Mouse (Mus musculus): ENCODE measurements at regions not wholly inside any gene's neighbourhood (a gene's known extent, or its start where the extent isn't known, plus 50 kb on each side); places are given as distances from the start of the nearest gene placed in this dataset.

DNA sequence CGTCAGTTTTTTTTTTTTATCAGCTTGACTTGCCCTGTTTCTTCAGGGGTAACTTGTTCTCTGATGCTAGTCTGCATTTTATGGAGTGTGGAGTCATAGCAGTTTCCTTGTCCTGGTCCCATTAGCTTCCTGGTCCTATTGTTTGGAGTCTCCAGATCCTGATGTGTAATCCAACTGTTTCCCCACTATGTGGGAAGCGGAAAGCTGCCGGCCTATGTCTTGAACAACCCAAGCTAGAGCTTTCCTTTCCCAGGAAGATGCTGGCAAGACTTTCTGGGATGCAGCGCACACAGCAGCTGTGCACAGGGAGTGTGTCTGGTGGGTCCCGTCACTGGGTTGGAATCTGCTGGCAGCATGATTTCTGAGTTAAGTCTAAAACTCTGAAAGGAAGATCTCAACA, 82.1 kb upstream of the Arglu1 start:
- Histone ChIP-seq H3K4me3 (ENCODE audit: low read depth, low read length) (no peak overlapping the region), H3K4me2 (replicated peaks; ENCODE audit: low read depth) (no peak overlapping the region), H3K27ac (ENCODE audit: low read depth, low read length) (no peak overlapping the region), H3K9ac (ENCODE audit: low read depth, low read length) (no peak overlapping the region), H3K36me3 (ENCODE audit: control insufficient read depth, insufficient read depth) (no peaks in the 10 kb centered on the region), H3K9me3 (ENCODE audit: control insufficient read depth) (no peaks in the 10 kb centered on the region), H3K4me1 (replicated peaks; ENCODE audit: control insufficient read depth, insufficient read depth, low read length) (no peaks in the 10 kb centered on the region), H3K27me3 (replicated peaks; ENCODE audit: control insufficient read depth, insufficient read depth, low read length) (no peaks in the 10 kb centered on the region)
- TF ChIP-seq CTCF (IDR thresholded peaks at IDR 0.05; ENCODE audit: low read depth), result no peak
- no peak for ATAC-seq
- 68% methylated on average over 5 of the region's 5 CpGs for WGBS

- no peak overlapping the region for H3K9ac ChIP-seq (ENCODE audit: low read depth, low read length)
- H3K4me1 ChIP-seq (replicated peaks; ENCODE audit: control insufficient read depth, insufficient read depth, low read length), result no peaks in the 10 kb centered on the region
- no peak overlapping the region for H3K27ac ChIP-seq (ENCODE audit: low read depth, low read length)
- no peak overlapping the region for H3K4me2 ChIP-seq (replicated peaks; ENCODE audit: low read depth)
- H3K36me3 ChIP-seq (ENCODE audit: control insufficient read depth, insufficient read depth), result no peaks in the 10 kb centered on the region
- no peak for TF ChIP-seq CTCF (IDR thresholded peaks at IDR 0.05; ENCODE audit: low read depth)
- no peak for ATAC-seq
- WGBS, result 77% methylated on average over 8 of the region's 8 CpGs
- H3K9me3 ChIP-seq (ENCODE audit: control insufficient read depth), result no peaks in the 10 kb centered on the region
- H3K4me3 ChIP-seq (ENCODE audit: low read depth, low read length), result no peak overlapping the region
- no peaks in the 10 kb centered on the region for H3K27me3 ChIP-seq (replicated peaks; ENCODE audit: control insufficient read depth, insufficient read depth, low read length)
Observed at GRCm38 (mm10) chr8:8770397-8770796, 80.1 kb upstream of the Arglu1 start.

DNA sequence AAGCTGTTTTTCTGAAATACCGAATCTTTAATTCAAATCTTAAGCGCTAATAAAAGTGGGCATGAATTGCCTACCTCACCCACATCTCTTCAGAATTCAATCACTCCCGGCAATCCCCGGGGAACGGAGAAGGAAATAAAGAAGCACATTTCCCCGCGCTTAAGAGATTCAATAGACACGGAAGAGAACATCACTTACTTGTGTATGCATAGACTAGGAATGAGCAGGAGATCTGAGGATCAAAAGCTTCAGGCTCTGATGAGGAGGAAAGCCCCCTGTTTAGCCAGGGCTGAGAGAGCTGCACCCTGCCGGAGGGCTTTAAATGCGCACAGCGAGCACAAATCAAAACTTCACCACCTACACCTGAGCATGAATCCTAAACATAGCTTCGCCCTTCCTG, 72.0 kb upstream of the Arglu1 start:
- Histone ChIP-seq H3K4me3 (ENCODE audit: low read depth, low read length) (no peak overlapping the region), H3K27me3 (replicated peaks; ENCODE audit: control insufficient read depth, insufficient read depth, low read length) (no peaks in the 10 kb centered on the region), H3K36me3 (ENCODE audit: control insufficient read depth, insufficient read depth) (no peaks in the 10 kb centered on the region), H3K4me2 (replicated peaks; ENCODE audit: low read depth) (no peak overlapping the region), H3K9ac (ENCODE audit: low read depth, low read length) (no peak overlapping the region), H3K4me1 (replicated peaks; ENCODE audit: control insufficient read depth, insufficient read depth, low read length) (no peaks in the 10 kb centered on the region), H3K9me3 (ENCODE audit: control insufficient read depth) (no peaks in the 10 kb centered on the region), H3K27ac (ENCODE audit: low read depth, low read length) (no peak overlapping the region)
- 83% methylated on average over 12 of the region's 12 CpGs for WGBS
- no peak for TF ChIP-seq CTCF (IDR thresholded peaks at IDR 0.05; ENCODE audit: low read depth)
- ATAC-seq, result no peak

GRCm38 (mm10) chr8:8758283-8758682, 68.0 kb upstream of the Arglu1 start:
- no peaks in the 10 kb centered on the region for H3K4me1 ChIP-seq (replicated peaks; ENCODE audit: control insufficient read depth, insufficient read depth, low read length)
- H3K9ac ChIP-seq (ENCODE audit: low read depth, low read length), result no peak overlapping the region
- H3K4me3 ChIP-seq (ENCODE audit: low read depth, low read length), result no peak overlapping the region
- ATAC-seq, result no peak
- 66% methylated on average over 8 of the region's 8 CpGs for WGBS
- no peaks in the 10 kb centered on the region for H3K36me3 ChIP-seq (ENCODE audit: control insufficient read depth, insufficient read depth)
- H3K27ac ChIP-seq (ENCODE audit: low read depth, low read length), result no peak overlapping the region
- no peaks in the 10 kb centered on the region for H3K9me3 ChIP-seq (ENCODE audit: control insufficient read depth)
- H3K4me2 ChIP-seq (replicated peaks; ENCODE audit: low read depth), result no peak overlapping the region
- H3K27me3 ChIP-seq (replicated peaks; ENCODE audit: control insufficient read depth, insufficient read depth, low read length), result no peaks in the 10 kb centered on the region
- no peak for TF ChIP-seq CTCF (IDR thresholded peaks at IDR 0.05; ENCODE audit: low read depth)

DNA sequence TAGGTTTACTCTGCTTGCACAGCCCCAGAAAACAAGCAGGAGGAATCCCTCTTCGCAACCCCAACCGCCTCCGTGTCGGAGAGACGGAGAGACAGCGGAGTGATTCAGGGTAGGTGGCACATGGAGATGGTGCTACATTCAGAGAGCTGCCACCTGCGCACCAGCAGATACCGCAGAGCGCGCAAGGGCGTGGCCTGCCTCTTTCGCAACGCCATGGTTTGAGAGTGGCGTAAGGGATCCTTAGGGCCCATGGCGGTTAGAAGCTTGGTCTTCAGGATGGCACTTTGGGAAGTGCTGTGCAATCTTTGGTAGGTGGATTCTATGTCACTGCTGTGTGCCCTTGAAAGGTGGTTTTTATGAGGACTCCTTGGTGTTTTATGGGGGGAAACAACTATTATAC, 60.9 kb upstream of the Arglu1 start:
- 91% methylated on average over 15 of the region's 15 CpGs for WGBS
- ATAC-seq, result no peak
- no peaks in the 10 kb centered on the region for H3K9me3 ChIP-seq (ENCODE audit: control insufficient read depth)
- no peak overlapping the region for H3K4me2 ChIP-seq (replicated peaks; ENCODE audit: low read depth)
- no peak overlapping the region for H3K27ac ChIP-seq (ENCODE audit: low read depth, low read length)
- H3K9ac ChIP-seq (ENCODE audit: low read depth, low read length), result no peak overlapping the region
- no peaks in the 10 kb centered on the region for H3K27me3 ChIP-seq (replicated peaks; ENCODE audit: control insufficient read depth, insufficient read depth, low read length)
- H3K4me3 ChIP-seq (ENCODE audit: low read depth, low read length), result no peak overlapping the region
- no peak for TF ChIP-seq CTCF (IDR thresholded peaks at IDR 0.05; ENCODE audit: low read depth)
- H3K4me1 ChIP-seq (replicated peaks; ENCODE audit: control insufficient read depth, insufficient read depth, low read length), result no peaks in the 10 kb centered on the region
- H3K36me3 ChIP-seq (ENCODE audit: control insufficient read depth, insufficient read depth), result no peaks in the 10 kb centered on the region

DNA sequence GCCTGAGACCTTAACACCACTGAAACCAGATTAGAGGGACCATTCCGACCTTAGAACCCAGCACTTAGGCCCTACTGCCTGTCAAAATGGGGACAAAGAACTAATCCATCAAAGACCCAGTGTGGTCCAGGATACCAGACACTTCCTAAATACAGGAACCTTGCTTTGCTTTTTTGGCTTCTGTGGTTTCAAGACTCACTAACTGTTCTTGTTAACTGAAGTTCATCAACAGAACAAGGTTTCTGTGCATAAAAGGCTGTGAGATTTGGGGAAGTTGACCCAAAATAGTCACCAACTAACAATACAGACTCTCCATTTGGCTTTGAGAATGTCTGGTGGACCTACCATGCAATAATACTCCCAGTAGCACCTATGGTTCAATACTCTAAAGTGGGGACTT, 56.4 kb upstream of the Arglu1 start:
- no peak overlapping the region for H3K9ac ChIP-seq (ENCODE audit: low read depth, low read length)
- no peak overlapping the region for H3K4me3 ChIP-seq (ENCODE audit: low read depth, low read length)
- H3K27me3 ChIP-seq (replicated peaks; ENCODE audit: control insufficient read depth, insufficient read depth, low read length), result no peaks in the 10 kb centered on the region
- no peak overlapping the region for H3K4me2 ChIP-seq (replicated peaks; ENCODE audit: low read depth)
- 65% methylated on average over 1 of the region's 1 CpGs for WGBS
- TF ChIP-seq CTCF (IDR thresholded peaks at IDR 0.05; ENCODE audit: low read depth), result no peak
- H3K4me1 ChIP-seq (replicated peaks; ENCODE audit: control insufficient read depth, insufficient read depth, low read length), result no peaks in the 10 kb centered on the region
- no peak overlapping the region for H3K27ac ChIP-seq (ENCODE audit: low read depth, low read length)
- no peaks in the 10 kb centered on the region for H3K9me3 ChIP-seq (ENCODE audit: control insufficient read depth)
- no peaks in the 10 kb centered on the region for H3K36me3 ChIP-seq (ENCODE audit: control insufficient read depth, insufficient read depth)
- no peak for ATAC-seq

DNA sequence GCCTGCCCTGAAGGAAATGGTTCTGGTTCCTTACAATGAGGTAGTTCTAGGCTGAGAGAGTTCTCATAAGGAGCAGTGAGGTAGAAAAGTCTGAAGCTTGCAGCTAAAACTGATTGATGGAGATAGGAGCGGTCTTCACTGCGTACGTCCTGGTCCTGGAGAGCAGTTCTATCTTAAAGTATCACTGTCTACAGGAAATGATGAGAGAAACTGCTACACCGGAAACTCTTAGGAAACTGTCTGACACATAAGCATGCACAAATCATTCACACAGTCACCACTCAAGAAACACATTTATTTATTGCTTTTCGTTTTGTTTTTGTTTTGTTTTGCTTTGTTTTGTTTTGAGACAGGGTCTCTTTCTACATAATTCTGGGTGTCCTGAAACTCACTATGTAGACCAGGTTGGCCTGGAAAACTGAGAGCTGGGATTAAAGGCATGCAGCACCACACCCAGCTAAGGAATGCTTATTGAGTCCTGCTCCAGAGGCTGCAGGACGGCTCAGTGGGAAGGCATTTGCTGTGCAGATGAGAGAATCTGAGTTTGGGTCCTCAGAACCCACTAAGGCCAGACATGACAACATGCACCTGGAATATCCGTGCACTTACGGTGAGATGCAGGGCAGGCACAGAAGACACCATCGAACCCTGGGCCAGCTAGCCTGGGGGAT, 55.4 kb upstream of the Arglu1 start:
- H3K4me2 ChIP-seq (replicated peaks; ENCODE audit: low read depth), result no peak overlapping the region
- ATAC-seq, result no peak
- no peaks in the 10 kb centered on the region for H3K9me3 ChIP-seq (ENCODE audit: control insufficient read depth)
- no peaks in the 10 kb centered on the region for H3K4me1 ChIP-seq (replicated peaks; ENCODE audit: control insufficient read depth, insufficient read depth, low read length)
- no peaks in the 10 kb centered on the region for H3K27me3 ChIP-seq (replicated peaks; ENCODE audit: control insufficient read depth, insufficient read depth, low read length)
- H3K4me3 ChIP-seq (ENCODE audit: low read depth, low read length), result no peak overlapping the region
- TF ChIP-seq CTCF (IDR thresholded peaks at IDR 0.05; ENCODE audit: low read depth), result no peak
- 71% methylated on average over 9 of the region's 9 CpGs for WGBS
- H3K36me3 ChIP-seq (ENCODE audit: control insufficient read depth, insufficient read depth), result no peaks in the 10 kb centered on the region
- H3K9ac ChIP-seq (ENCODE audit: low read depth, low read length), result no peak overlapping the region
- no peak overlapping the region for H3K27ac ChIP-seq (ENCODE audit: low read depth, low read length)
